Mouse (Mus musculus) lung, postnatal 36 days (tissue): ENCODE measurements at regions not wholly inside any gene's neighbourhood (a gene's known extent, or its start where the extent isn't known, plus 50 kb on each side); places are given as distances from the start of the nearest gene placed in this dataset.

Experiments
- DNase-seq: peaks from one replicate; pipeline ENCODE4 v3.0.0; 2022; ENCODE audit warnings: mixed read lengths

DNA sequence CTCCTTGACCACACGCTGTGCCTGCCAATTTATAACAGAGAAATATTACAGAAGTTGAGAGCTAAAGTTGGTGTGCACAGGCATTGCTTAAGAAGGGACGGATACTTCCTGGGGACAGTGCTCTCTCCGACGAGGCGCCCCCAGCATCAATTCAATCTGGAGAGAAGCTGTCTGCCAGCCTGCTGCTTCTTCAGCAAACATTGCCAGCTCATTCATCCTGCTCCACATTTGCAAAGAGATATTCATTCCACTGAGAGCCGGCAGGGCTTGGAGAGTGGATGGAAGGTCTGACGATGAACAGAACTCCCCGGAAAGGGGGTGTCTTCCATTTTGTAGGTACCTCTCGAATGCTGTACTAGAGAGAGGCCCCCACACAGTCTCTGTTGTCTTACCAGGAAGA is 70.0 kb upstream of the Igfbp7 start:
- no peak for DNase-seq

DNA sequence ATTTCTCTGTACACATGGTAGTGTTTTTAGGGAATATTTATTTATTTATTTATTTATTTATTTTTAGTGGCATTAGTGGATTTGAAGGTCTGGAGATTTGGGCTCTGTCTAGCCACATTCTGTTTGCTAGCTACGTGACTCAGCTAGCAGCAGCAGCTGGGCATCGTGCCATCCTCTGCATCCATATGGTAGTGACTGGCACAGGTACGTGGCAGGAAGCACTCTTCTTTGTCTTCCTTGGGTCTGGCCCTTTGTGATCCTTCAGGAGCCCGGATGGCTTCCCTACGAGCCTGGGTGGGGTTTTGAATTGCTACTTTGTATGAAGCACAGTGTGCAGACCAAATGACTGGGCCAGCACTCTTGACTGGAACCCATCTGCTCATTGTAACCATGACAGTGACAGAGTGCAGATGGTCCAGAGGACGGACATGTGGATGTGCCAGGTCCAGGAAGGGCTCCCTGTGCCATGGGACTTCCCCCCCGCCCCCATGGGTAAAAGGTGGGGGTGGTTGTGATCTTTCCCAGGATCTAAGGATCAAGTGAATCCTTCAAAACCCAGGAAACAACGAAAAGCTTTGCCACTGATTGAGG is 66.2 kb upstream of the Igfbp7 start:
- DNase-seq: no peak

DNA sequence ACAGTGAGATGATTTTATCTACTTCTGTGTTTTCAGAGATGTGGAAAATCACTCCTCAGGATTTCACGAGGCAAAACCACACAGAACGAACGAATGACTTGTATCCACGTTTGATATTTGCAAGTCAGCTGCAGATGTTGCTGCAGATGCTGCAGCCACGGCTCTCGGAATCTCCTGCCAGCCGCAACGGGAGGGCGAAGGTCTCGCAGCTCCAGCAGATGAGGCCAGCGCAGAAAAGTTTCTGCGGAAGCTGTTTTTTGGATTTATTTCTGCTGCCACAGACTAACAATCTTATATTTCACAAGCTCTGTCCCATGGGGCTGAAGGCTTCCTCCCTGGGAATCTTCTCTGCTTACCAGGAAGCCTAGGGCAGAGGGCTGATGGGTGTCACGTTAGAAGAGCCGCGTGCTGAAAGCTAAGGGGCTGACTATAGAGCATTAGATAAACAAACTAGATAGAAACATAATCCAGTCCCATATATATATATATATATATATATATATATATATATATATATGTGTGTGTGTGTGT is 61.5 kb upstream of the Igfbp7 start:
- no peak for DNase-seq

DNA sequence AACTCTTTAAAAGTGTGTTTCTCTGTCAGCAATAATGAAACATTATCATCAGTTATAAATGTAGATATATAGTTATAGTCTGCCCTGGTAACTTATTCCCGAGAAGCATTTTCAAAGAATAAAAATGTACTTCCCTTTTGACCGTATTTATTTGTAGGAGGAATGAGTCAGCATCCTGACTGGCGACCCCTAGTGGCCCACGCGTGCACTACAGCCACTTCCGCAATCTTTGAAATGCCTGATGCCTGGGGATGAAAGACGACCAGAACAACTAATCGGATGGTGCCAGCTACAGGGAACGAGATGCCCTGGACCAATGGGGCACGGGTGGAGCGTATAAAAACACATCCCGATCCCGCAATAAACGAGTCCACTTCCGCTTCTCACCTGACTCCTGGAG is 60.6 kb upstream of the Igfbp7 start:
- peak; percentile 91 for DNase-seq

DNA sequence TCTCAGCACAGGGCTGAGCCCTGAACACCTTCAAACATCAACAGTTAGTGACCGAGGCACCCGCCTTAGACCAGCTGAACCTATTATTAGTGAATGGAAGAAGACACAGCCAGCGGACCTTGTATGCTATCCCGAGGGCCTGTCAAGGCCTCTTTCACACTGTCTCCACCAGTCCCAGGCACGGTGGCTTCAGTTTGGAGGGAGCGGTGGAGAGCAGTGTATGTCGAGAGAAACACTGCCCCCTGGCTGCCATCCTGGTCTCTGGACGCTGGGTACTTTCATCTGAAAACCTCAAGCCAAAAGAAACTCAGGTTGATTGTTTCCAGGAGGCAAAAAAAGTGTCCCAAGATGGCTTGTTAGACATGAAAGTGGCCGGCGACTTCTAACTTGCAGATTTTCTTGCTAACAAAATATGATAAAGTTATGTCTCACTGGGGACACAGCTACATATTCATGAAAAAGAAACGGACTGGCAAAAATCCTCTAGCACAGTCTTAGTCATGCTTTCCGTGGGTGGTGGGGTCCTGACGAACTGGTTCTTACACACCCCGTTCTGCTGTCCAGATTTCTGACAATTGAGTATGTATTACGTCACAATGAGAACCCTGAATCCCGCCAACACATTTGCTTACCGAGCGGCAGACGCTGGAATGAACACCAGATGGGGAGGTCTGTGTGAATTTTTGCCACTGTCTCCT is 57.2 kb upstream of the Igfbp7 start:
- DNase-seq: peak; percentile 88

DNA sequence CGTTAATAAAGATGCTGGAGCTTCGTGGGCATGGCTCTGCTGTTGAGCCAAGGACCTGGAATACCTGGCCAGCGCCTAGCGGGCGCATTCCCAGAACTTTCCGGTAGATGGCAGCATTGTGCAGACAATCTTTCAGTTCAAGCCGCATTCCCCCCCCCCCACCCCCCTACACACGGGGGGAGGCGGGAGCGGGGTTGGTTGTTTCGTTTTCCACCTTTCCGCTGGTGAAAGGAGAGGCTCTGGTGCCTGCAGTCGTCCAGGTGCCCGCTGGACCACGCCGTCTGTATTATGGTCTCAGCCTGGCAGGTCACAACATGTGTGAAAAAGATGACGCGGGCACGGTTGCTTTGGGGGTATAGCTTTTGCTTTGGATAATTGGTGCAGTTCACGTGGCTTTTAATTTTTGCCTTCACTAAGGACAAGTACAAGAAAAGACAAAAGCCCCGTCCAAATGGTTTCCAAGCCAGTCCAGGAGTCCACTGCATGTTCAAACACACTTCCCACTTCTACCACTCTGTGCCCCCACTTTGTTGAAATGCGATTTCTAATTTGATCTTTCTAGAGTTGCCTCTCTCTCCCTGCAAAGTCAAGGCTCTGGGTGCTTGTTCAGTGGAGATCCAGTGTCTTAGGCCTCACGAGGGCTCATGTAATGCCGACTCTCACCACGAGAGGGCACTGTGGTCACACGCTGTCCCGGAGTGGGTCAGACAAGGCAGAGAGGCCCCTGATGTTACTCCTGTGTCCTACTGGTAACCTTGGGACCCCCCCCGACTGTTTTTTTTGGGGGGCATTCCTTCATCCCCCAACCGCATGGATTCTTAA is 52.3 kb upstream of the Igfbp7 start:
- DNase-seq: peak; percentile 96
